Mouse (Mus musculus): ENCODE data around the gene Eaf1.
"Not testable (repeated sequence)": the region's sequence is repeated elsewhere in the genome, so short reads cannot be mapped to it uniquely, and the experiment has no call there.

The Eaf1 gene

GRCm38 (mm10) chr14:31494349-31494974, at the start of gene Eaf1:
Gene Eaf1 (plus strand): TSS chr14:31494399.
- peak; percentile 67 for DNase-seq (ENCODE audit: low spot score)

GRCm38 (mm10) chr14:31448994-31449393, 45.2 kb upstream of the Eaf1 start:
- no peak for DNase-seq (ENCODE audit: low spot score)

- not testable (repeated sequence) for DNase-seq (ENCODE audit: low spot score)
These were observed 40.3 kb upstream of the Eaf1 start for GRCm38 (mm10) chr14:31453946-31454345.

- no peak for DNase-seq (ENCODE audit: low spot score)
These were observed 39.2 kb upstream of the Eaf1 start for GRCm38 (mm10) chr14:31454849-31455566.

- no peak for DNase-seq (ENCODE audit: low spot score)
These were observed 38.0 kb upstream of the Eaf1 start for GRCm38 (mm10) chr14:31456064-31456721.

GRCm38 (mm10) chr14:31458006-31458405, 36.2 kb upstream of the Eaf1 start:
- peak; percentile 55 for DNase-seq (ENCODE audit: low spot score)

- not testable (repeated sequence) for DNase-seq (ENCODE audit: low spot score)
These were observed 32.0 kb upstream of the Eaf1 start for GRCm38 (mm10) chr14:31462226-31462625.

- DNase-seq (ENCODE audit: low spot score): peak; percentile 31
These were observed 31.3 kb upstream of the Eaf1 start for GRCm38 (mm10) chr14:31462886-31463285.

- no peak for DNase-seq (ENCODE audit: low spot score)
These were observed 30.0 kb upstream of the Eaf1 start for GRCm38 (mm10) chr14:31464176-31464575.

GRCm38 (mm10) chr14:31469711-31470110, 24.5 kb upstream of the Eaf1 start:
- DNase-seq (ENCODE audit: low spot score): no peak

- DNase-seq (ENCODE audit: low spot score): peak; percentile 81
These were observed 21.6 kb upstream of the Eaf1 start for GRCm38 (mm10) chr14:31472451-31473061.

- no peak for DNase-seq (ENCODE audit: low spot score)
These were observed 20.9 kb upstream of the Eaf1 start for GRCm38 (mm10) chr14:31473297-31473696.

GRCm38 (mm10) chr14:31482417-31482816, 11.8 kb upstream of the Eaf1 start:
- DNase-seq (ENCODE audit: low spot score): no peak

GRCm38 (mm10) chr14:31486465-31486864, 7.7 kb upstream of the Eaf1 start:
- DNase-seq (ENCODE audit: low spot score): peak; percentile 44

GRCm38 (mm10) chr14:31488055-31488454, 6.1 kb upstream of the Eaf1 start:
- no peak for DNase-seq (ENCODE audit: low spot score)

GRCm38 (mm10) chr14:31493901-31494300, 298 bp upstream of the Eaf1 start:
- DNase-seq (ENCODE audit: low spot score): peak; percentile 7

- peak; percentile 91 for DNase-seq (ENCODE audit: low spot score)
These were observed 816 bp downstream of the Eaf1 start, which contains the start of gene Mettl6 for GRCm38 (mm10) chr14:31494975-31495455. Gene Mettl6 (minus strand): TSS chr14:31495040.

GRCm38 (mm10) chr14:31495538-31495937, 1.3 kb downstream of the Eaf1 start:
- no peak for DNase-seq (ENCODE audit: low spot score)

- peak; percentile 11 for DNase-seq (ENCODE audit: low spot score)
These were observed 2.0 kb downstream of the Eaf1 start for GRCm38 (mm10) chr14:31496241-31496646.

- no peak for DNase-seq (ENCODE audit: low spot score)
These were observed 5.3 kb downstream of the Eaf1 start for GRCm38 (mm10) chr14:31499526-31499925.

- no peak for DNase-seq (ENCODE audit: low spot score)
These were observed 9.2 kb downstream of the Eaf1 start for GRCm38 (mm10) chr14:31503406-31503805.

GRCm38 (mm10) chr14:31506456-31506855, 12.3 kb downstream of the Eaf1 start:
- DNase-seq (ENCODE audit: low spot score): no peak
